Mouse (Mus musculus) mouse embryonic stem cell (cell line): ENCODE data around the gene Olfr1340.

ENCODE experiments used
- in situ Hi-C, 2 experiments: fragments of 300-500 bp; cut with MboI; formaldehyde crosslinking; loops; 1 replicate in 1 of 2; 3 replicates in 1 of 2; pipeline ENCODE4 v1.14.3; 2019 to 2020; ENCODE audit warnings: low sequenced_read_pairs in 2 of 2, low pct_unique_long_range_greater_than_20kb in 1 of 2, mixed read lengths in 1 of 2; ENCODE audit not compliant: unreplicated experiment in 1 of 2

Olfr1340 gene

DNA sequence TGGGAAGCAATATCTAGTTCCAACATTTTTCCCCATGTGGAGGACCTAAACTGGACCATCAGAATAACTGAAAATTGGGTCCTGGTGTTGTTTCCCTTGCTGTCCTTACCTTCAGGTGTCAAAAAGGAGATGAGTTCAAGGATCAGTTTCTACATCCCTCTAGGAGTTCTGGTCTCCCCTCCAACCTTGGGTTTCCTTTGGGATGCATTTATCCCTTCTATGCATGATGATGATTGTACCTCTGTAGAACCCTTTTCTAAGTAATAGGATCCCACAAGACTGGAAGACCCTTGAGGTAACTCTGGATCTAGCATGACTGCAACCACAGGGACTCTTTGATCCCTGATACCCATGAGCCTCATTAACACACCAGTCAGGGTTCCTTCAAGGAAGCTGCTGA is at the start of gene Olfr1340:
Gene Olfr1340 (plus strand): TSS at position 301 of the 400 bp plus-strand sequence.
- in situ Hi-C loops, result no loop called here

DNA sequence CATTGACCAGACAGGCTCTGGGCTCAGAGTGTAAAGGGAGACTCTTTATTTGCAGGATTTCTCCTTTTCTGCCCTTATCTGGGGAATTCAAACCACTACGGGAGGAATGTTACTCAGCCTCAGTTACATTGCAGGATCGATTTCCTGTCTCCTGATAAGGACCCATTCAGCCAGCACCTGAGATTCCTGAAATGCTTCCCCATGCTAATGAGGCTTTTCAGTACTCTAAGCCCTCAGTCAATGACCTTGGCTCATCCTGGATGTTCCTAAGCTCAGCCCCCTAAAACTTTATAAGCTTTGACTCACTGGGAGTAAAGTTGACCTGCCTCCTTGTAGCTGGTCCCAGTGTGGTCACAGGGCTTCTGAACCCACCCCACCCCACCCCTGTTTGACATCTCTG is 32.9 kb upstream of the Olfr1340 start:
- in situ Hi-C loops, result no loop called here

DNA sequence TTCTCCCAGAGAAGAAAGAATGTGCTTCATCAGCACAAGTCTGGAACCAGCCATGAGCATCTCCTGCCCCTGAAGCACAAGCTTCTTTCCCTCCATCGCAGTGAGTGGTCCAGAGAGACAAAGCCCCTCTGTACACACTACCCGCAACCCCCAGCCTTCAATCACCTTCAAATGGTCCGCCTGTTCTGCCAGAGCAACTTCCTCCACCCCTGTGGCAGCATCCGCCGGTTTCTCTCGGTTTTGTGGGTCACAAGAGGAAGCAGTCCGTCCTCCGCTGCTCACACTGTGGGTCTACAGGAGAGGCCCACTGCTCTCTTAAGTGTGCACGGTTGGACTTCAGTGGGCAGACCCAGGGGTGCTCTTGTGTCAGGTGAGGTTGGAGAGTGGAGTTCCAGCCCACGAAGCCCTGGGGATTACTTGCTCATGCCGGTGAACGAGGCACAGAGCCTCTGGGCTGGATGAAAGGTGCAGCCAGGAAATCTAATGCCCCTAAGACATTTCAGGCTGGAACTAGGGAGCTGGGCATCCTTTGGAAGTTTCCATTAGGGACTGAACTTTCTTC is 27.4 kb upstream of the Olfr1340 start, which contains the start of gene Olfr1342:
Gene Olfr1342 (minus strand): TSS at position 345 of the 562 bp plus-strand sequence.
- in situ Hi-C loops, result no loop called here

DNA sequence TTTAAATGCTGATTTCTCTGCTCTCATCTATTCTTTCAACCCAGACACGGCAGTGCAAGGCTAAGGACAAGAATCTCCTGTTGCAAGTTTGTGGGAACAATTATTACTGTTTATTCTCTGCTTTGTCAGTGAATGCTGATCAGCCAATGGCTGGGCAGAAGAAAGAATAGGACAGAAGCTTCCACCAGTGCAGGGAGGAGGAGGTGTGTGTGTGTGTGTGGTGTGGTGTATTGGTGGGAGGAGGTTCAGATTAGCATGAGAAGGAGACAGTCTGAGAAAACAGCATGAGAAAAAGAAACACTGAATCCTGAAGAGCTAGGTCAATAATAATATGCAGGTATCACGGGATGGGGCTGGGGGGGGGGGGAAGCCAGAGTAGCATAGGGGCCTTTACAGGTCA is 26.1 kb upstream of the Olfr1340 start:
- in situ Hi-C loops, result no loop called here

DNA sequence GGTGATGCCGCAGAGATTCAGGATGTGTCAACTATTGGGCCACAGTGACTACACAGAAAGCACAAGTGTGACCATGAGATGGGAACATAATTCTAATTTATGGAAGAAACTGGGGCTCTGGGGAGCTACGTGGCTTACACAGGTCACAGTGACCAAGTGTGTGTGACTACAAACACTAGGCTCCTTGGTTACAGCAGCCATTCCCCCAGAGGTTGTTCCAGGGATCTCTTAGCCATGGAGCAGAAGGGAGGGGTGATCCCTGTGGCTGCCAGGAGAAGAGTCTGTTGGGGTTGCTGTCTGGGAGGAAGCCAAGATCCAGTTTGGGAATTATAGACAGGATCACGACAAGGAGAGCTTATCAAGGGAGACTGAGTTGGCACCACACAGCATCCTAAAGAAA is 16.7 kb upstream of the Olfr1340 start, which contains the start of gene Olfr1341:
Gene Olfr1341 (plus strand): TSS at position 301 of the 400 bp plus-strand sequence.
- in situ Hi-C loops, result no loop called here

DNA sequence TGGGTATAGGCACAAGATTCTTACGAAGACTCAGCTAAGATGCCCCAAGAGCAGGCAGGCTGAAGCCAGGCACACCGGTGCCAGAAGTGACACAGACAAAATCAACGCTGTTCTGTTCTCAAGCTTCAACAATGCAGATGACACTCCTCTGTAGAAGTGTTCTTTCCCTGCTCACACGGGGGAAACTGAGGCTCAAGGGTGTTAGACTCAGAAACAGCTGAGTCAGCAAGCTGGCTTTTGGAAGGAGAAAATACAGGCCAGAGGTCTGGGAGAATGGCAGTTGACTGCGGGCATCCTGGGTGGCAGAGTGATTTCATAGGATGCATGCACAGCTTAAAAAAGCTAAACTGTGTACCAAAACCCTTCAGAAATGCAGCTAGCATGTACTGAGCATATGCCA is 11.9 kb upstream of the Olfr1340 start:
- in situ Hi-C loops, result no loop called here

DNA sequence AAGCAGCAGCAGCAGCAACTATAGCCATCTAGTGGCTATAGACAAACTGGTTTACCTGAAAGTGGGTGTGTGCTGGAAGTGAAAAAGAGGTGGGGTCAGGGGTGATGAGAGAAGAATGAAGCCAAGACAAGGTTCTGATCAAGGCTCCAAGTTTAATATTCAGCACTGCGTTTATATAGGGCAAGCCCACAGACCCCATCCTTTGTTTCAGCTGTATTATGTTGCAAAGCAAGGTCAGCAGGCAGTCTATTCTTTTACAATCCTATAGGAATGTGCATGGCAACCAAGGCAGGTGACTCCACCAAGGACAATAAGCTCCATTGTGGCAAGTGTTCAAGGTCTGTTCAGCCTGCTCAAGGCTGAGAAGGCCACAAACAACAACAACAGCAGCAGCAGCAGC is 8.3 kb upstream of the Olfr1340 start:
- in situ Hi-C loops, result no loop called here

DNA sequence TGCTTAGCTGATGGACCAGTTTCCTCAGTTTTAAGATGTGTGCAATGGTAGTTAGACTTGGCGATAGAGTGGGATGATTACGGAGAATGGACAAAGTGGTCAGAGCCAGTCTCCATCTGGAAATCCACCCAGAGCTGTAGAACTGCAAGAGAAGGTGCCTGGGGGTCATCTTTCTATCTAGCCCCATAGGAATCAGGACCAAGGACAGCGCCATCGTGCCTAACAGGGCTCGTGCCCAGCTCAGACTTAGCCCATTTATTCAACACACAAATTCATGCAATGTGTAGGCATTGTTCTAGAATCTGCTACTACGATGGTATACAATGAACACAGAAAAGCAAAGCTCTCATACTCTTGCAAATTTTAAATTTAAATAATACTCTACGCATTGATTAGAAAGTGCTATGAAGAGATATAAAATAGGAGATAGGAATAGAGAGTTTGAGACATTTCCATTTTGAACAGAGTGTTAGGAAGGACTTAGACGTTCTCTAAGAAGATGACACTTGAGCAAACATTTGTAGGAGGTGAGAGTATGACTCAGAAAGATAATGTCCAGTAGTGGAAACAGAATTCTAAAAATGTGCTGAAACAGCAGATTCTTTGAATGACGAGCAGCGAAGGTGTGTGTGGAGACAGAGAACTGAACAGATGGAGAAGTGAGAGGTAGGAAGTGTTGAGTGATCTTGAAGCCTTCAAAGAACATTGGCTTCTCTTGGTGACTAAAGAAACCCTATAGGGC is 2.0 kb downstream of the Olfr1340 start:
- in situ Hi-C loops, result no loop called here

DNA sequence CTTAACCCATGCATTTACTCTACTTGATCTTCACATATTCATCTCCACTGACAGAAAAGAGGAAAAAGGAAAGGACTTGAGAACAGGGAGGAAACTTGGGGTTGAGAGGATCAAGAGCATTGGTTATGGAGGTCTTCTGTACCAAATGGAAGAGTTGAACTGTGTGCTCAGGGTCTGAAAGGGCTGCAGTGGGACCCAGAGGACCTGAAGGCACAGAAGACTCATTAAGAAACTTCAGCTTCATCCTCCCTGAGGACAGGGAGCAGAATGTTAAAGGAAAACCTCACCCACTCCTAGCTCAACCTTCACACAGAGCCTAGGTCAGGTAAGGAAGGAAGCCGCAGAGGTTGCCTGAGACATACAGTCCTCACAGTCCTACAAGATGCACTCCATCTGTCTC is 11.9 kb downstream of the Olfr1340 start, which contains the start of gene Olfr1339:
Gene Olfr1339 (plus strand): TSS at position 301 of the 400 bp plus-strand sequence.
- in situ Hi-C loops, result loop anchor here in 1 of 2 experiments (25.0 kb wide), 1 partner anchor 430 kb away; the partner anchor contains the start of gene Zfp691

DNA sequence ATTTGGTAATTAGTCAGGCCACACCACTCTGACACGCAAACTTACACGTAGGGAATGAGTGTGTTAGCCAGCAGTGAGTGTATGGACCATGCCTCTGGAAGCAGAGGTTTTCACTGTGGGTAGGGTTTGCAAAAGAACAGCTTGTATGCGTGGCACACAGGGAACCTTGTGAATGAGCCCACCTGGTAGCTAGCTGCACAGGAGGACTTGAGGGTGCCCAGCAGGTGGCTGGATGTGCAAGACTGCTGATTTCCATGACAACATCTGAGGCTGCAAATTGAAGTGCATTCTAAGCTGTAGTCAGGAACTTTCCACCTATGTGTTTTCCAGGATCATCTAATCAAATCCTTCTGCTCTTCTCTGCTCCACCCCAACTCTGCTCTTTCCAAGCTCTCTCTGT is 19.6 kb downstream of the Olfr1340 start:
- in situ Hi-C loops, result loop anchor here in 1 of 2 experiments (25.0 kb wide), 1 partner anchor 423 kb away; the partner anchor contains the start of gene Zfp691

DNA sequence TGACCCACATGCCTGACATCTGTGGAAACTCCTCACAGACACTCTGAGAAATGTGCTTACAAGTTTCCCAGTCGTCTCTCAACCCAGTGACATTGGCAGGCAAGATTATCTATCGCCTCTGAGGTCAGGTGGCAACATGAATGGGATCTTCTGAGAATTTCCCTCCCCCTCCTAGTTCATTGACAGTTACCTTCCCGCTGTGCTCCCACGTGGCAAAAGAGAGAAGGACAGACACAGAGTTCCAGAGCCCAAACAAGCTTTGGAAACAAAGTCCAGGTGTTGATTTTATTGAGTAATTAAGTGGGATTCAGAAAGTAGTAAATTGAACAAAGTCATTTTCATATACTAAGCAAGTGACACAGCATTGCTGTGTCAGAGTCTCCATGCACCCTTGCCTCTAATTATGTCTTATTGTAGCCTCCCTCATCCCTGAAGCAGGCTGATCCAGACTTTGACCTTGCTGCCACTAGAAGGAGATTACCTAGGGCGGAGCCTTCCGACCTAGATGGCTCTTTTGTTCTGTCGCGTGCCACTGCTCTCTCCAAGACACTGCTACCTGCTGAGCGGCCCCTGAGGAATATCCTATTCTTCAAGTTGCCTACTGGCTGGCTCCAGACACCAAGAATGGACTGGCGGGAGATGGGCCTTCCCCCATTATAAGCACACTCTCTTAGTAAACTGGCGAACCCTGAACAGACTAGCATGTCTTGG is 21.2 kb downstream of the Olfr1340 start:
- in situ Hi-C loops, result loop anchor here in 1 of 2 experiments (25.0 kb wide), 1 partner anchor 421 kb away; the partner anchor contains the start of gene Zfp691

DNA sequence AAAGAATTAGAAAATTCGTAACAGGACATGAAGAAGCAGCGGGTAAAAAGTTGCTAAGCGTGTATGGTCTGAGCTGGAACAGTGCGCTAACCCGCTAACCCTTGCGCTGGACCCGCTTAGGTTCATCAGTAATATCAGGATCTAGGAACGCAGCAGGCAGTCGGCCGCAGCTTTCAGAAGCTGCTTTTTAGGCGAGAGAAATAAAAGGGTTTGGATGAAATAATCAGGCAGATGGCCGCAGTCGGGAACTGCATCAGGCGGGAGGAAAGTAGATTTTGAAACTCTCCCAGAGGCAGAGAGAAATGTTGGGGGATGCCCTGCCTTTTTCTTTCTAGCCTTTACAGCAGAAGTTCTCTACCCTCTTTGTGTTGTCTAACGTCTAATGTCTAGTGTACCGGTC is 21.9 kb downstream of the Olfr1340 start:
- in situ Hi-C loops, result loop anchor here in 1 of 2 experiments (25.0 kb wide), 1 partner anchor 420 kb away; the partner anchor contains the start of gene Zfp691

DNA sequence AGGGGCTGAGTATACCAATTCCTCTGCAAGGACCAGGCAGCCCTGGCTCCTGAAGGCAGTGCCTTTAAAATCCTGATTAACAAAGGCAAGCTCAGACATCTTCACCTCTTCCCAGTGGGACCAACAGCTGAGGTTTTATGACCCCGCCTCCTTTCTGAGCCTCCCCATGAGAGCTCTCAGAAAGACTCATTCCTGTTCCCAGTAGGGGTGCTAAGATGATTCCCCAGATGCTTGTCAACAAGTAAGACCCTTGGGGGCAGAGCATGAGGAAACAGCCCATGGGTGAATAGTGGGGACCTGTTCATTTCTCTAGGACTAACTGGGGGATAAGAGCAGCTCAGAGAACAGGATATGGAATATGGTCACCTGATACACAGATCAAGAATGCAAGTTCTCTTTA is 38.7 kb downstream of the Olfr1340 start, which contains the start of gene Olfr1338:
Gene Olfr1338 (minus strand): TSS at position 101 of the 400 bp plus-strand sequence.
- in situ Hi-C loops, result no loop called here
